Mouse (Mus musculus) heart, adult 2 months (tissue): ENCODE data around the gene Slc2a12.

Experiments used
- CTCF ChIP-seq: fragments of 200-600 bp; IDR thresholded peaks from 2 replicates; pipeline ENCODE4 v1.8.1; 2022; ENCODE audit warnings: antibody characterized with exemption, mild to moderate bottlenecking, moderate library complexity
- POLR2A ChIP-seq: fragments of 200-500 bp; IDR thresholded peaks from 2 replicates; pipeline ENCODE4 v1.6.1; 2011; ENCODE audit warnings: mild to moderate bottlenecking, low read depth, low read length, control low read depth; ENCODE audit not compliant: insufficient read depth

GRCm38 (mm10) chr10:22718475-22718874 is 73.7 kb downstream of the Slc2a12 start:
- TF ChIP-seq POLR2A (no peak), CTCF (peak; percentile 9; the same call in 1 of the 2 replicates)
